Mouse (Mus musculus) induced T-regulatory cell, adult 2 months (primary cell): ENCODE measurements around the gene Pam.

Experiments
- DNase-seq: peaks from one replicate; pipeline ENCODE4 v3.0.0-alpha.2; 2012; ENCODE audit warnings: low read depth

The Pam gene

GRCm38 (mm10) chr1:98079640-98080039 lies 15.8 kb downstream of the Pam start:
- no peak for DNase-seq

- no peak for DNase-seq
These were observed 16.7 kb downstream of the Pam start for GRCm38 (mm10) chr1:98078735-98079134.

GRCm38 (mm10) chr1:98073826-98074225 lies 21.6 kb downstream of the Pam start:
- DNase-seq, result no peak

- DNase-seq, result no peak
These were observed 22.3 kb downstream of the Pam start for GRCm38 (mm10) chr1:98073127-98073526.

- DNase-seq, result peak; percentile 19
These were observed 23.4 kb downstream of the Pam start for GRCm38 (mm10) chr1:98072045-98072444.

GRCm38 (mm10) chr1:98071436-98071835 lies 24.0 kb downstream of the Pam start:
- DNase-seq, result no peak

- no peak for DNase-seq
These were observed 24.6 kb downstream of the Pam start for GRCm38 (mm10) chr1:98070743-98071325.

GRCm38 (mm10) chr1:98068177-98068576 lies 27.3 kb downstream of the Pam start:
- no peak for DNase-seq

- no peak for DNase-seq
These were observed 33.4 kb downstream of the Pam start for GRCm38 (mm10) chr1:98062074-98062473.

- no peak for DNase-seq
These were observed 36.0 kb downstream of the Pam start for GRCm38 (mm10) chr1:98059401-98059800.

GRCm38 (mm10) chr1:98056996-98057945 lies 38.2 kb downstream of the Pam start:
- DNase-seq, result no peak

- DNase-seq, result no peak
These were observed 39.2 kb downstream of the Pam start for GRCm38 (mm10) chr1:98056277-98056676.

- no peak for DNase-seq
These were observed 39.9 kb downstream of the Pam start for GRCm38 (mm10) chr1:98055591-98055990.

- DNase-seq, result no peak
These were observed 41.5 kb downstream of the Pam start for GRCm38 (mm10) chr1:98053994-98054393.

GRCm38 (mm10) chr1:98053447-98053846 lies 42.0 kb downstream of the Pam start:
- no peak for DNase-seq

- no peak for DNase-seq
These were observed 42.7 kb downstream of the Pam start for GRCm38 (mm10) chr1:98052775-98053174.

- no peak for DNase-seq
These were observed 44.4 kb downstream of the Pam start for GRCm38 (mm10) chr1:98051039-98051438.

- DNase-seq, result no peak
These were observed 45.7 kb downstream of the Pam start for GRCm38 (mm10) chr1:98049756-98050155.

GRCm38 (mm10) chr1:98048218-98048801 lies 47.1 kb downstream of the Pam start:
- no peak for DNase-seq

GRCm38 (mm10) chr1:98047284-98048217 lies 47.9 kb downstream of the Pam start:
- DNase-seq, result no peak

GRCm38 (mm10) chr1:98042425-98042824 lies 53.0 kb downstream of the Pam start:
- DNase-seq, result no peak

GRCm38 (mm10) chr1:98038252-98038651 lies 57.2 kb downstream of the Pam start:
- DNase-seq, result no peak
